Mouse (Mus musculus): ENCODE results near the gene Axl. TPM values are rescaled to one million over a fixed set of nuclear protein-coding genes. Genes with fewer than 3 reads are reported as not detected.

Gene Axl
- polyA plus RNA-seq, 1 experiment from 2014 or later, result 13.5 TPM

DNA sequence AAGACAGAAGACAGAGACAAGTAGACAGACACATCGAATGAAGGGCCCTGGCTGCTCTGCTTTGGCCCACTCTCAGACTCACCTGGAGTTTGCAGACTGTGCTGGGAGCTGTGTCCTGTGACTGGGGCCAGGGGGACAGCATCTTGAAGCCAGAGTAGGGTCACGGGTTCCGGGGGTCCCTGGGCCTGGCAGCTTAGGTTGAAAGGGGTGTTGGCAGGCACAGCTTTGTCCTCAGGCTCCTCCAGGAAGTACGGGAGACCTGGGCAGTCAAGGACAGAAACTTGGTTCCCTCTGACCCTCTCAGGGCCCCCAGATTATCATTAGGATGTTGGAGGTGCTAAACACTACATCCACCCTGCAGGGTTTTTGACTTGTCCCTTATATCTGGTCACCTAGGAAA lies 2.8 kb downstream of the Axl start:
- WGBS, result 77% methylated on average over 4 of the region's 4 CpGs
- H3K4me2 ChIP-seq (ENCODE audit: low read depth, low read length), result no peak overlapping the region
- H3K36me3 ChIP-seq (ENCODE audit: control insufficient read depth, insufficient read depth, low read length), result no peaks in the 10 kb centered on the region
- H3K4me3 ChIP-seq (ENCODE audit: low read depth, low read length), result no peak overlapping the region
- H3K27me3 ChIP-seq (ENCODE audit: control insufficient read depth, insufficient read depth, low read length), result no peaks in the 10 kb centered on the region
- H3K9ac ChIP-seq (replicated peaks; ENCODE audit: low read depth, low read length), result no peak overlapping the region
- ATAC-seq (ENCODE audit: low read depth), result no peak
- peaks cover 11% of the 10 kb centered on the region; the same call in 1 of the 2 replicates for H3K4me1 ChIP-seq (ENCODE audit: control insufficient read depth, insufficient read depth, low read length)
- H3K9me3 ChIP-seq (ENCODE audit: control insufficient read depth, low read length), result no peaks in the 10 kb centered on the region
- no peak overlapping the region for H3K27ac ChIP-seq (ENCODE audit: low read depth, low read length)

DNA sequence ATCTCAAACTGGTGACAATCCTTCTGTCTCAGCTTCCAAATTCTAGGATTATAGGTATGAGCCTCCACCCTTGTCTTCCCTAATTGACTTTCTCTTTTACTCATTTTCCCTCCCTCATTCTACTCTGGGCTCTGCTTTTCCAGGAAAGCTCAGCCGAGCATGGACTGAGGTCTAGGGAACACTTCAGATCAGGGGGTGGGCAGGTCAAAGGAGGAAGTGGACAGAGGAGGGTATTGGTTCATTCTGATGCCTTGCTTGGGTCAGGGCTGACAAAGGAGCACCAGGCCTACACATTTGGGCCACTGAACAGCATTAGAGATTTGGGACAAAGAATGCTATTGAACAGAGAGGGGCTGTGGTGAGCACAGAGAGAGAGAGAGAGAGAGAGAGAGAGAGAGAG lies 3.7 kb downstream of the Axl start:
- H3K9me3 ChIP-seq (ENCODE audit: control insufficient read depth, low read length), result no peaks in the 10 kb centered on the region
- H3K36me3 ChIP-seq (ENCODE audit: control insufficient read depth, insufficient read depth, low read length), result no peaks in the 10 kb centered on the region
- no peak overlapping the region for H3K4me3 ChIP-seq (ENCODE audit: low read depth, low read length)
- WGBS, result 54% methylated on average over 1 of the region's 1 CpGs
- ATAC-seq (ENCODE audit: low read depth), result no peak
- no peak overlapping the region for H3K27ac ChIP-seq (ENCODE audit: low read depth, low read length)
- no peaks in the 10 kb centered on the region for H3K27me3 ChIP-seq (ENCODE audit: control insufficient read depth, insufficient read depth, low read length)
- H3K9ac ChIP-seq (replicated peaks; ENCODE audit: low read depth, low read length), result no peak overlapping the region
- H3K4me1 ChIP-seq (ENCODE audit: control insufficient read depth, insufficient read depth, low read length), result peaks cover 11% of the 10 kb centered on the region; the same call in 1 of the 2 replicates
- no peak overlapping the region for H3K4me2 ChIP-seq (ENCODE audit: low read depth, low read length)

GRCm38 (mm10) chr7:25783746-25784145 lies 4.8 kb downstream of the Axl start:
- Histone ChIP-seq H3K4me3 (ENCODE audit: low read depth, low read length) (no peak overlapping the region), H3K27me3 (ENCODE audit: control insufficient read depth, insufficient read depth, low read length) (no peaks in the 10 kb centered on the region), H3K4me1 (ENCODE audit: control insufficient read depth, insufficient read depth, low read length) (peaks cover 11% of the 10 kb centered on the region; the same call in 1 of the 2 replicates), H3K27ac (ENCODE audit: low read depth, low read length) (no peak overlapping the region), H3K4me2 (ENCODE audit: low read depth, low read length) (no peak overlapping the region), H3K9ac (replicated peaks; ENCODE audit: low read depth, low read length) (no peak overlapping the region), H3K9me3 (ENCODE audit: control insufficient read depth, low read length) (no peaks in the 10 kb centered on the region), H3K36me3 (ENCODE audit: control insufficient read depth, insufficient read depth, low read length) (no peaks in the 10 kb centered on the region)
- no peak for ATAC-seq (ENCODE audit: low read depth)
- WGBS, result 72% methylated on average over 8 of the region's 8 CpGs

GRCm38 (mm10) chr7:25782744-25783143 lies 5.8 kb downstream of the Axl start:
- H3K27me3 ChIP-seq (ENCODE audit: control insufficient read depth, insufficient read depth, low read length), result no peaks in the 10 kb centered on the region
- no peak overlapping the region for H3K4me3 ChIP-seq (ENCODE audit: low read depth, low read length)
- H3K27ac ChIP-seq (ENCODE audit: low read depth, low read length), result no peak overlapping the region
- H3K9me3 ChIP-seq (ENCODE audit: control insufficient read depth, low read length), result no peaks in the 10 kb centered on the region
- ATAC-seq (ENCODE audit: low read depth), result no peak
- no peaks in the 10 kb centered on the region for H3K36me3 ChIP-seq (ENCODE audit: control insufficient read depth, insufficient read depth, low read length)
- 77% methylated on average over 6 of the region's 6 CpGs for WGBS
- no peak overlapping the region for H3K9ac ChIP-seq (replicated peaks; ENCODE audit: low read depth, low read length)
- peaks cover 6% of the 10 kb centered on the region; the same call in 1 of the 2 replicates for H3K4me1 ChIP-seq (ENCODE audit: control insufficient read depth, insufficient read depth, low read length)
- H3K4me2 ChIP-seq (ENCODE audit: low read depth, low read length), result no peak overlapping the region

DNA sequence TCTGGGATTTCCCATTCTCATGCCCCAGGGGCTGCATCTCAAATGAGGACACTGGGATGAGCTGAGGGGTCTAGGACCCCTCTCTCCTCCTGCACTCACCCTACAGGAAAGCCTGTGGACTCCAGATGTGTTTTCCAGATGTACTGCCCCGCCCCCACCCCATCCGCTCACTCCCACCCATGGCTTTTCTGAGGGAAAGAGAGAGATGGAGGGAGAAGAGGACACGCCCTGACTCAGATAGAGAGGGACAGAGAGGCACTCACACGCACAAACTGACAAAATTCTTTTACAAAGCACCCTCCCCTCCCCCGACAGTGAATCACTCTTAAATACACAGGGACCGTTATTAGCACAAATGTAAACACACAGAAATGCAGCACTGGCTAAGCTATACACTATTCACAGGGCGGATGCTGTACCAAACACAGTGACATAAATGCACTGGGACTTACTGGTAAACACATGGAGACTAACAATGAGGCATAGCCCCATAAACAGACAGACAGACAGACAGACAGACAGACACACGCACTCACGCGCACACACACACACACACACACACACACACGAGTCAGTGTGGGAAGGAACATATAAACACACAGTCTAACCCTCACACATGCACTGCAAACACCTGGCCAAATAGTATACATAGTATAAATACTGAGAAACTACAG lies 6.4 kb downstream of the Axl start:
- 44% methylated on average over 11 of the region's 11 CpGs for WGBS
- peak; percentile 68 for ATAC-seq (ENCODE audit: low read depth)
- no peak overlapping the region for H3K27ac ChIP-seq (ENCODE audit: low read depth, low read length)

GRCm38 (mm10) chr7:25781321-25781936 lies 7.1 kb downstream of the Axl start:
- Histone ChIP-seq H3K36me3 (ENCODE audit: control insufficient read depth, insufficient read depth, low read length) (no peaks in the 10 kb centered on the region), H3K4me3 (ENCODE audit: low read depth, low read length) (peak overlapping the region; percentile 29), H3K27me3 (ENCODE audit: control insufficient read depth, insufficient read depth, low read length) (no peaks in the 10 kb centered on the region), H3K4me2 (ENCODE audit: low read depth, low read length) (peak overlapping the region; percentile 61), H3K9me3 (ENCODE audit: control insufficient read depth, low read length) (no peaks in the 10 kb centered on the region), H3K4me1 (ENCODE audit: control insufficient read depth, insufficient read depth, low read length) (peaks cover 6% of the 10 kb centered on the region; the same call in 1 of the 2 replicates), H3K27ac (ENCODE audit: low read depth, low read length) (no peak overlapping the region), H3K9ac (replicated peaks; ENCODE audit: low read depth, low read length) (peak overlapping the region; percentile 42)
- 11% methylated on average over 32 of the region's 33 CpGs for WGBS
- peak; percentile 72 for ATAC-seq (ENCODE audit: low read depth)

More for the DNA sequence above, 6.4 kb downstream of the Axl start:
- Histone ChIP-seq H3K4me3 (ENCODE audit: low read depth, low read length) (peak overlapping the region; percentile 29), H3K9ac (replicated peaks; ENCODE audit: low read depth, low read length) (peak overlapping the region; percentile 42; the same call in 1 of the 2 replicates), H3K9me3 (ENCODE audit: control insufficient read depth, low read length) (no peaks in the 10 kb centered on the region), H3K36me3 (ENCODE audit: control insufficient read depth, insufficient read depth, low read length) (no peaks in the 10 kb centered on the region), H3K4me1 (ENCODE audit: control insufficient read depth, insufficient read depth, low read length) (peaks cover 6% of the 10 kb centered on the region; the same call in 1 of the 2 replicates), H3K4me2 (ENCODE audit: low read depth, low read length) (peak overlapping the region; percentile 61), H3K27me3 (ENCODE audit: control insufficient read depth, insufficient read depth, low read length) (no peaks in the 10 kb centered on the region)

- no peak overlapping the region for H3K4me2 ChIP-seq (ENCODE audit: low read depth, low read length)
- WGBS, result 53% methylated on average over 4 of the region's 4 CpGs
- ATAC-seq (ENCODE audit: low read depth), result no peak
- H3K4me3 ChIP-seq (ENCODE audit: low read depth, low read length), result no peak overlapping the region
- no peaks in the 10 kb centered on the region for H3K9me3 ChIP-seq (ENCODE audit: control insufficient read depth, low read length)
- no peak overlapping the region for H3K9ac ChIP-seq (replicated peaks; ENCODE audit: low read depth, low read length)
- H3K36me3 ChIP-seq (ENCODE audit: control insufficient read depth, insufficient read depth, low read length), result no peaks in the 10 kb centered on the region
- no peak overlapping the region for H3K27ac ChIP-seq (ENCODE audit: low read depth, low read length)
- H3K27me3 ChIP-seq (ENCODE audit: control insufficient read depth, insufficient read depth, low read length), result no peaks in the 10 kb centered on the region
- peaks cover 6% of the 10 kb centered on the region; the same call in 1 of the 2 replicates for H3K4me1 ChIP-seq (ENCODE audit: control insufficient read depth, insufficient read depth, low read length)
Observed at GRCm38 (mm10) chr7:25780753-25781152, 7.8 kb downstream of the Axl start.

- Histone ChIP-seq H3K4me1 (ENCODE audit: control insufficient read depth, insufficient read depth, low read length) (peaks cover 6% of the 10 kb centered on the region; the same call in 1 of the 2 replicates), H3K9me3 (ENCODE audit: control insufficient read depth, low read length) (no peaks in the 10 kb centered on the region), H3K27me3 (ENCODE audit: control insufficient read depth, insufficient read depth, low read length) (no peaks in the 10 kb centered on the region), H3K4me3 (ENCODE audit: low read depth, low read length) (no peak overlapping the region), H3K4me2 (ENCODE audit: low read depth, low read length) (no peak overlapping the region), H3K9ac (replicated peaks; ENCODE audit: low read depth, low read length) (no peak overlapping the region), H3K36me3 (ENCODE audit: control insufficient read depth, insufficient read depth, low read length) (no peaks in the 10 kb centered on the region), H3K27ac (ENCODE audit: low read depth, low read length) (no peak overlapping the region)
- no peak for ATAC-seq (ENCODE audit: low read depth)
- whole genome bisulfite sequencing, result 92% methylated on average over 5 of the region's 5 CpGs
Observed at GRCm38 (mm10) chr7:25780021-25780420, 8.5 kb downstream of the Axl start.

GRCm38 (mm10) chr7:25768229-25768628 lies 20.3 kb downstream of the Axl start:
- H3K27me3 ChIP-seq (ENCODE audit: control insufficient read depth, insufficient read depth, low read length), result no peaks in the 10 kb centered on the region
- no peak overlapping the region for H3K4me2 ChIP-seq (ENCODE audit: low read depth, low read length)
- H3K9ac ChIP-seq (replicated peaks; ENCODE audit: low read depth, low read length), result no peak overlapping the region
- WGBS, result 91% methylated on average over 5 of the region's 5 CpGs
- no peaks in the 10 kb centered on the region for H3K9me3 ChIP-seq (ENCODE audit: control insufficient read depth, low read length)
- H3K36me3 ChIP-seq (ENCODE audit: control insufficient read depth, insufficient read depth, low read length), result no peaks in the 10 kb centered on the region
- no peak overlapping the region for H3K4me3 ChIP-seq (ENCODE audit: low read depth, low read length)
- H3K4me1 ChIP-seq (ENCODE audit: control insufficient read depth, insufficient read depth, low read length), result no peaks in the 10 kb centered on the region
- H3K27ac ChIP-seq (ENCODE audit: low read depth, low read length), result no peak overlapping the region
- ATAC-seq (ENCODE audit: low read depth), result no peak
